Mouse (Mus musculus): Measurements from ENCODE around the gene Hps3. TPM values are rescaled to one million over a fixed set of nuclear protein-coding genes. Genes with fewer than 3 reads are reported as not detected.

The Hps3 gene
- polyA plus RNA-seq, 1 experiment from 2014 or later, result 12.8 TPM

GRCm38 (mm10) chr3:20004422-20004821 lies 30.7 kb downstream of the Hps3 start:
- Histone ChIP-seq H3K9me3 (ENCODE audit: low read depth, low read length) (no peaks in the 10 kb centered on the region), H3K4me1 (ENCODE audit: insufficient read depth) (no peaks in the 10 kb centered on the region), H3K36me3 (ENCODE audit: insufficient read depth) (peaks cover 19% of the 10 kb centered on the region), H3K27ac (ENCODE audit: low read depth) (no peak overlapping the region), H3K9ac (no peak overlapping the region), H3K4me2 (no peak overlapping the region), H3K4me3 (ENCODE audit: low read depth, low read length) (no peak overlapping the region), H3K27me3 (ENCODE audit: insufficient read depth, low read length) (no peaks in the 10 kb centered on the region)
- DNase-seq (no peak), ATAC-seq (ENCODE audit: insufficient read depth) (no peak)
- WGBS, result 84% methylated on average over 8 of the region's 8 CpGs
- TF ChIP-seq CTCF (IDR thresholded peaks at IDR 0.05; ENCODE audit: low read depth), result no peak

- Histone ChIP-seq H3K27ac (ENCODE audit: low read depth) (no peak overlapping the region), H3K4me3 (ENCODE audit: low read depth, low read length) (no peak overlapping the region), H3K36me3 (ENCODE audit: insufficient read depth) (0 out of 2 replicates have a peak, but pooled peaks cover 11% of the 10 kb centered on the region), H3K4me1 (ENCODE audit: insufficient read depth) (no peaks in the 10 kb centered on the region), H3K9ac (no peak overlapping the region), H3K9me3 (ENCODE audit: low read depth, low read length) (no peaks in the 10 kb centered on the region), H3K27me3 (ENCODE audit: insufficient read depth, low read length) (no peaks in the 10 kb centered on the region), H3K4me2 (no peak overlapping the region)
- ATAC-seq (ENCODE audit: insufficient read depth) (no peak), DNase-seq (no peak)
- peak; percentile 39 for TF ChIP-seq CTCF (IDR thresholded peaks at IDR 0.05; ENCODE audit: low read depth)
- WGBS, result 77% methylated on average over 5 of the region's 5 CpGs
Observed at GRCm38 (mm10) chr3:20002786-20003185, 32.3 kb downstream of the Hps3 start.

GRCm38 (mm10) chr3:20000806-20001205 lies 34.3 kb downstream of the Hps3 start:
- ATAC-seq (ENCODE audit: insufficient read depth) (no peak), DNase-seq (no peak)
- Histone ChIP-seq H3K36me3 (ENCODE audit: insufficient read depth) (0 out of 2 replicates have a peak, but pooled peaks cover 19% of the 10 kb centered on the region), H3K4me2 (no peak overlapping the region), H3K4me1 (ENCODE audit: insufficient read depth) (no peaks in the 10 kb centered on the region), H3K27ac (ENCODE audit: low read depth) (no peak overlapping the region), H3K4me3 (ENCODE audit: low read depth, low read length) (no peak overlapping the region), H3K9me3 (ENCODE audit: low read depth, low read length) (no peaks in the 10 kb centered on the region), H3K27me3 (ENCODE audit: insufficient read depth, low read length) (no peaks in the 10 kb centered on the region), H3K9ac (no peak overlapping the region)
- WGBS, result 77% methylated on average over 4 of the region's 4 CpGs
- no peak for TF ChIP-seq CTCF (IDR thresholded peaks at IDR 0.05; ENCODE audit: low read depth)

GRCm38 (mm10) chr3:19999551-19999950 lies 35.6 kb downstream of the Hps3 start:
- H3K4me3 ChIP-seq (ENCODE audit: low read depth, low read length), result no peak overlapping the region
- DNase-seq, result no peak
- TF ChIP-seq CTCF (IDR thresholded peaks at IDR 0.05; ENCODE audit: low read depth), result no peak
- H3K4me1 ChIP-seq (ENCODE audit: insufficient read depth), result no peaks in the 10 kb centered on the region
- no peaks in the 10 kb centered on the region for H3K27me3 ChIP-seq (ENCODE audit: insufficient read depth, low read length)
- no peaks in the 10 kb centered on the region for H3K9me3 ChIP-seq (ENCODE audit: low read depth, low read length)
- no peak for ATAC-seq (ENCODE audit: insufficient read depth)
- no peak overlapping the region for H3K4me2 ChIP-seq
- H3K27ac ChIP-seq (ENCODE audit: low read depth), result no peak overlapping the region
- H3K9ac ChIP-seq, result no peak overlapping the region
- H3K36me3 ChIP-seq (ENCODE audit: insufficient read depth), result 0 out of 2 replicates have a peak, but pooled peaks cover 19% of the 10 kb centered on the region
- WGBS, result 72% methylated on average over 2 of the region's 2 CpGs

- Histone ChIP-seq H3K27me3 (ENCODE audit: insufficient read depth, low read length) (no peaks in the 10 kb centered on the region), H3K4me2 (no peak overlapping the region), H3K4me3 (ENCODE audit: low read depth, low read length) (no peak overlapping the region), H3K36me3 (ENCODE audit: insufficient read depth) (0 out of 2 replicates have a peak, but pooled peaks cover 8% of the 10 kb centered on the region), H3K9me3 (ENCODE audit: low read depth, low read length) (no peaks in the 10 kb centered on the region), H3K27ac (ENCODE audit: low read depth) (no peak overlapping the region), H3K4me1 (ENCODE audit: insufficient read depth) (no peaks in the 10 kb centered on the region), H3K9ac (no peak overlapping the region)
- DNase-seq (no peak), ATAC-seq (ENCODE audit: insufficient read depth) (no peak)
- WGBS, result 75% methylated on average over 4 of the region's 4 CpGs
- TF ChIP-seq CTCF (IDR thresholded peaks at IDR 0.05; ENCODE audit: low read depth), result no peak
Observed at GRCm38 (mm10) chr3:19992388-19992787, 42.7 kb downstream of the Hps3 start.

- no peak overlapping the region for H3K9ac ChIP-seq
- no peaks in the 10 kb centered on the region for H3K4me1 ChIP-seq (ENCODE audit: insufficient read depth)
- no peak for TF ChIP-seq CTCF (IDR thresholded peaks at IDR 0.05; ENCODE audit: low read depth)
- WGBS, result 62% methylated on average over 3 of the region's 3 CpGs
- no peaks in the 10 kb centered on the region for H3K9me3 ChIP-seq (ENCODE audit: low read depth, low read length)
- ATAC-seq (ENCODE audit: insufficient read depth), result no peak
- H3K27me3 ChIP-seq (ENCODE audit: insufficient read depth, low read length), result no peaks in the 10 kb centered on the region
- H3K4me2 ChIP-seq, result no peak overlapping the region
- no peaks in the 10 kb centered on the region for H3K36me3 ChIP-seq (ENCODE audit: insufficient read depth)
- H3K4me3 ChIP-seq (ENCODE audit: low read depth, low read length), result no peak overlapping the region
- no peak for DNase-seq
- H3K27ac ChIP-seq (ENCODE audit: low read depth), result no peak overlapping the region
Observed at GRCm38 (mm10) chr3:19990031-19990430, 45.1 kb downstream of the Hps3 start.

GRCm38 (mm10) chr3:19986123-19986522 lies 49.0 kb downstream of the Hps3 start:
- H3K4me1 ChIP-seq (ENCODE audit: insufficient read depth), result no peaks in the 10 kb centered on the region
- WGBS, result 37% methylated on average over 3 of the region's 3 CpGs
- ATAC-seq (ENCODE audit: insufficient read depth) (no peak), DNase-seq (no peak)
- H3K9me3 ChIP-seq (ENCODE audit: low read depth, low read length), result no peaks in the 10 kb centered on the region
- H3K36me3 ChIP-seq (ENCODE audit: insufficient read depth), result no peaks in the 10 kb centered on the region
- H3K9ac ChIP-seq, result no peak overlapping the region
- no peak overlapping the region for H3K4me2 ChIP-seq
- H3K27ac ChIP-seq (ENCODE audit: low read depth), result no peak overlapping the region
- no peak overlapping the region for H3K4me3 ChIP-seq (ENCODE audit: low read depth, low read length)
- no peak for TF ChIP-seq CTCF (IDR thresholded peaks at IDR 0.05; ENCODE audit: low read depth)
- H3K27me3 ChIP-seq (ENCODE audit: insufficient read depth, low read length), result no peaks in the 10 kb centered on the region

- Histone ChIP-seq H3K36me3 (ENCODE audit: insufficient read depth) (no peaks in the 10 kb centered on the region), H3K4me2 (no peak overlapping the region), H3K4me1 (ENCODE audit: insufficient read depth) (no peaks in the 10 kb centered on the region), H3K9ac (no peak overlapping the region), H3K4me3 (ENCODE audit: low read depth, low read length) (no peak overlapping the region), H3K27ac (ENCODE audit: low read depth) (no peak overlapping the region), H3K27me3 (ENCODE audit: insufficient read depth, low read length) (no peaks in the 10 kb centered on the region), H3K9me3 (ENCODE audit: low read depth, low read length) (no peaks in the 10 kb centered on the region)
- ATAC-seq (ENCODE audit: insufficient read depth), result no peak
- no peak for TF ChIP-seq CTCF (IDR thresholded peaks at IDR 0.05; ENCODE audit: low read depth)
- no peak for DNase-seq
Observed at GRCm38 (mm10) chr3:19982846-19983245, 52.3 kb downstream of the Hps3 start.

Data from lung, embryonic 14.5 days (tissue).